Mouse (Mus musculus) heart, adult 9 months (tissue): ENCODE measurements around the gene Arl10.
"Not testable (repeated sequence)": the region's sequence is repeated elsewhere in the genome, so short reads cannot be mapped to it uniquely, and the experiment has no call there.

ENCODE experiments used
- DNase-seq, 2 experiments: peaks; one replicate each; pipeline ENCODE4 v3.0.0; 2022; ENCODE audit warnings: low spot score in 2 of 2

Arl10 gene

GRCm38 (mm10) chr13:54582860-54583259 is 8.0 kb downstream of the Arl10 start:
- no peak for DNase-seq

GRCm38 (mm10) chr13:54585831-54586230 is 11.0 kb downstream of the Arl10 start:
- DNase-seq, result no peak

- no peak for DNase-seq
Measured at GRCm38 (mm10) chr13:54589414-54589995, 14.7 kb downstream of the Arl10 start.

- peak; percentile 96 to 98 for DNase-seq
Measured at GRCm38 (mm10) chr13:54589996-54590951, 15.5 kb downstream of the Arl10 start, which contains the start of the genes Nop16 and Higd2a. Gene Nop16, minus strand, starts transcription at chr13:54590090. Gene Higd2a, plus strand, starts transcription at chr13:54590207.

GRCm38 (mm10) chr13:54591776-54592356 is 17.1 kb downstream of the Arl10 start:
- DNase-seq, result no peak

DNA sequence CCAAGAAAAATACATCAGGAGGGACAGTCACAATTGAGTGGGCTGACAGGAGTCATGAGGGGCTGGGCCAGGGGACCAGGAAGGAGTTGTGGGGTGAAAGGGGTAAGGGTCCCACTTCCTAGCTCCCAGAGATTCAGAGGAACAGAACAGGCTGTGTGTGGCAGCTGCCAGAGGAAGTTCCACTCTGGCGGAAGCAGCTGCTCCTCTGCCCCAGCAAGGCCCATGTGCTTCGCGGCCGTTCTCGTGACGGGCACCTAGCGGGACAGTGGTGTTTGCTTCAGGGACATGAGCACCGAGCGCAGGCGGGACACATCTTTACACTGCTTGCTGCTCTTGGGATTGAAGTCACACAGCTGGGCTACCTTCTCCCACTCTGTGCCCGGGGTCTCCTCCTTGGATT is 18.8 kb downstream of the Arl10 start:
- no peak for DNase-seq

GRCm38 (mm10) chr13:54596107-54596690 is 21.4 kb downstream of the Arl10 start:
- DNase-seq, result peak in 1 of 2 experiments; percentile 28

DNA sequence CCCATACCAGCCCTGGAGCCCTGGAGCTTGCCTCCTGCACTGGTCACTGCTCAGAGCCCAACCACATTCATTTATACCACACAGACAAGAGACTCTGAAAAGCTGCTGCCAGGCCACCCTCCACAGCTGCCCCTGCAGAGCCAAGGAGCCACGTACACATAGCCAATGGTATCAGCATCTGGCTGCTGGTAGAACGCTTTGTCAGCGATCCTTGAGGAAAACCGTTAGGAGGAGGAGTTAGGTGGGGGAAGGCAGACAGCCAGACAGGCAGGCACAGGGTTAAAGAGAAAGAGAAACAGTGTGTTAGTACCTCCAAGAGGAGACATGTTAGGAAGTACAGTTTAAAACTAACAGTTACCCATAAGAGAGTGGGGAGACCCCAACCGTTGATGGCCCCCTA is 22.1 kb downstream of the Arl10 start:
- DNase-seq, result no peak

GRCm38 (mm10) chr13:54598622-54599143 is 23.9 kb downstream of the Arl10 start:
- no peak for DNase-seq

DNA sequence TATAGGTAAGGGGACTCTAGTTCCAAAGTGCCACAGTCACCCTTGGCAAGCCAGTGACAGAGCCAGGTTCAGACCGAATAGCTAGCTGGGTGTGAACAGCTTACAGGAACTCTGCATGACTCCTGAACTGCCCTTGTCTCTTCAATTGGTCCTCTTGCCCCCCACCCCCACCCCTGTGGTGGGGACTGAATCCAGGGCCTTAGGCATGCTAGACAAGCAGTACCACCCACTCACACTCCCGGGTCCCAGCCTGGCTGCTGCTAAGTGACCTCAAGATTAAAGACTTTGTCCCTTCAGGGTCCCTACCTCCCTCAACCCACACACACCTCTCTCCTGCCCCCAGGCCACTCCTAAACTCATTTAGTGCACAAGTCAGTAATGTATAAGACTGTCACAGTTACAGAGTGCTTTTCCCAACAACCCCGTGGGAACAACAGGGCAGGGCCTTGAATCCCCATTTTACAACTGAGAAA is 27.9 kb downstream of the Arl10 start:
- DNase-seq, result no peak

- DNase-seq, result no peak
Measured at GRCm38 (mm10) chr13:54603501-54603900, 28.7 kb downstream of the Arl10 start.

DNA sequence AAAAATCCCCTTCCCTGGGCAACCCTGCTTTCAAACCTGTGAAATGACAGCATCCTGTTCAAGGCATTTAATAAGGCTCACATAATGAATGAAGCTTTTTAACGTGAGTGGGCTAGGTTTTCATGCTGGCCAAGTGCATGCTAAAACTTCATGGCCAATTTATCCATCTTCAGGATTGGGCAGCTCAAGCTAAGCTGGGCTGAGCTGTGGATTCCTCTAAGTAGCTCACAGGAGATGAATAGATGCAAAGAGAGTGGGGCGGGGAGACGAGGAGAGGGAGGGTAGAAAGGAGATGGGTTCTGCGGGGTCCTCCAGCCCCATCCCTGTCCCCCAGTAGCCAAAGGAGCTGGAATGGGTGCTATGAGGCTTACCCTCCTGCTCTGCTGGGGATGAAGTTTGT is 29.4 kb downstream of the Arl10 start:
- no peak for DNase-seq

- DNase-seq, result peak in 1 of 2 experiments; percentile 71
Measured at GRCm38 (mm10) chr13:54605426-54605825, 30.6 kb downstream of the Arl10 start.

DNA sequence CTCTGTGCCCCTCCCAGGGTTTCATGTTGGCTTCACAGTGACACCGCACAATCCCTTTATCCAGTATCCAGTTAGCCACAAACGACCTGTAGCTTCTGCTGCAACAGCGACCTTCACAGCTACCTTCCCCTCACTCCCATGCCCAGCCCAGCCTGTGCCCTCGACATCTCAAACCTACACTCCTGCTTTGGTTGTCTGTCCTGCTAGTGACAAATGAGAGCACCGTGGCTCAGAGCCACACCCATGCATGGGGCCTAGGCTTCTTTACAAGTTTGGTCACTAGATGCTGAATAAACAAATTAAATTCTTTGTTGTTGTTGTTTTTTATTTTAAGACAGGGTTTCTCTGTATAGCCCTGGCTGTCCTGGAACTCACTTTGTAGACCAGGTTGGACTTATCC is 32.4 kb downstream of the Arl10 start:
- no peak for DNase-seq

- DNase-seq, result no peak
Measured at GRCm38 (mm10) chr13:54608002-54608401, 33.2 kb downstream of the Arl10 start.

- DNase-seq, result peak; percentile 35 to 42
Measured at GRCm38 (mm10) chr13:54608666-54609065, 33.9 kb downstream of the Arl10 start.

- no peak for DNase-seq
Measured at GRCm38 (mm10) chr13:54609301-54609700, 34.5 kb downstream of the Arl10 start.

- peak in 1 of 2 experiments; percentile 21 for DNase-seq
Measured at GRCm38 (mm10) chr13:54610613-54610971, 35.8 kb downstream of the Arl10 start.

DNA sequence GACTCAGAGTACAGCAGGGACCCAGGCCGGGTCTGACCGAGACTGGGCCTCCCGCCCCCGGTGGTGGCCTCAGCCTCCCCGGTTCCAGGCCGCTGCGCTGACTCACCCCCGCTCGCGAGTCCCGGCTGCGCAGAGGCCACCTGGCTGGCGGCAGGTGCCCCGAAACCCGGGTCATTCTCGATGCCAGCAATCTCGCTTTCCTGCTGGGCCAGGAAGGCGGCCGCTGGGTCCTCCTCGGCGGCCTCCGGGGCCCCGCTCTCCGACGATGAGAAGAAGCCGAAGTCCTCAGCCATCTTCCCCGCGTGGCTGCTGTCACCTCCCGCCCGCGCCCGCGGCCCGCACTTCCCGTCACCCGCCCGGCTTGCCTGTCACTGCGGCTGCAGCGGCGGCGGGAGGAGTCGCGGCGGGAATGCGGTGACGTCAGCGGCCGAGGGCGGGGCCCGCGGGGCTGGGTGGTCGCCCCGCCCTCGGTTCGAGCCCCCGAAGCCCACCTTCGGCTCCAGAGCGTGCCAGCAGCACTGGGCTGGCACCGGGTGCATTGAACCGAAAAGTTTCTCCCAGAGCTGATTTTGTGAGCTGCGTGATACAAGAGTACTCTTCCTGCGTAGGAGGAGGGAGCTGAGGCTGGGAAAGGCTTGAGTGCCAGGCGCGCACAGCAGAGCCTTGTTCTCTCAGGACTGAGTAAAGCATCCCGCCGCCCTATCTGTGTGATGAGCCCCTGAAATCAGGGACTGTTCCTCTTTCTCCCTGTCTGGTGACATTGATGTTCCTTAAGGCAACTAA is 36.3 kb downstream of the Arl10 start, which contains the start of gene Cltb:
Cltb (minus strand) TSS at position 373 of the 783 bp plus-strand sequence.
- peak; percentile 88 to 90 for DNase-seq

DNA sequence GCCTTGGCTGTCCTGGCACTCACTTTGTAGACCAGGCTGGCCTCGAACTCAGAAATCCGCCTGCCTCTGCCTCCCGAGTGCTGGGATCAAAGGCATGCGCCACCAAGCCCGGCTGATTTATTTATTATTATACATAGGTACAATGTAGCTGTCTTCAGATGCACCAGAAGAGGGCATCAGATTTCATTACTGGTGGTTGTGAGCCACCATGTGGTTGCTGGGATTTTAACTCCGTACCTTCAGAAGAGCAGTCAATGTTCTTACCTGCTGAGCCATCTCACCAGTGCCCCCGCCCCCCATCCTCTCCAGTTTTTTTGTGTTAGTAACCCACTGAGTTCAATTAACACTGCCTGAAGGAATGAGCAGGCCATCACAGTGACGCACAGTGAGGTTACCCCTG is 38.3 kb downstream of the Arl10 start:
- not testable (repeated sequence) for DNase-seq

GRCm38 (mm10) chr13:54616307-54616706 is 41.5 kb downstream of the Arl10 start:
- no peak for DNase-seq
